Mouse (Mus musculus): ENCODE data around the gene Slc45a2. TPM values are rescaled to one million over a fixed set of nuclear protein-coding genes. Genes with fewer than 3 reads are reported as not detected.

Gene Slc45a2
- polyA plus RNA-seq, 1 experiment: 0.37 TPM

GRCm38 (mm10) chr15:10956706-10957105 lies 43.8 kb upstream of the Slc45a2 start:
- no peak overlapping the region for H3K27ac ChIP-seq (ENCODE audit: insufficient read depth, low read length)
- H3K27me3 ChIP-seq (ENCODE audit: control insufficient read depth, insufficient read depth, low read length): no peaks in the 10 kb centered on the region
- no peaks in the 10 kb centered on the region for H3K36me3 ChIP-seq (ENCODE audit: control insufficient read depth, insufficient read depth, low read length)
- TF ChIP-seq CTCF (IDR thresholded peaks at IDR 0.05; ENCODE audit: extremely low read depth, insufficient read depth, insufficient read length, insufficient replicate concordance): no peak
- TF ChIP-seq POLR2A (IDR thresholded peaks at IDR 0.05; ENCODE audit: low read depth, low read length): no peak
- no peak overlapping the region for H3K4me3 ChIP-seq (ENCODE audit: extremely low read depth, insufficient read depth, insufficient read length)
- no peaks in the 10 kb centered on the region for H3K4me1 ChIP-seq (ENCODE audit: control insufficient read depth, insufficient read depth, insufficient read length)
- WGBS: 71% methylated on average over 3 of the region's 3 CpGs
- DNase-seq (ENCODE audit: low read depth in 1 of 2, low spot score in 2 of 2): no peak

- Histone ChIP-seq H3K27ac (ENCODE audit: insufficient read depth, low read length) (no peak overlapping the region), H3K4me1 (ENCODE audit: control insufficient read depth, insufficient read depth, insufficient read length) (no peaks in the 10 kb centered on the region), H3K4me3 (ENCODE audit: extremely low read depth, insufficient read depth, insufficient read length) (no peak overlapping the region), H3K36me3 (ENCODE audit: control insufficient read depth, insufficient read depth, low read length) (no peaks in the 10 kb centered on the region), H3K27me3 (ENCODE audit: control insufficient read depth, insufficient read depth, low read length) (no peaks in the 10 kb centered on the region)
- no peak for DNase-seq (ENCODE audit: low read depth in 1 of 2, low spot score in 2 of 2)
- no peak for TF ChIP-seq POLR2A (IDR thresholded peaks at IDR 0.05; ENCODE audit: low read depth, low read length)
- TF ChIP-seq CTCF (IDR thresholded peaks at IDR 0.05; ENCODE audit: extremely low read depth, insufficient read depth, insufficient read length, insufficient replicate concordance): no peak
- 94% methylated on average over 15 of the region's 15 CpGs for WGBS
Observed at GRCm38 (mm10) chr15:10959277-10960026, 41.1 kb upstream of the Slc45a2 start.

- no peaks in the 10 kb centered on the region for H3K4me1 ChIP-seq (ENCODE audit: control insufficient read depth, insufficient read depth, insufficient read length)
- TF ChIP-seq POLR2A (IDR thresholded peaks at IDR 0.05; ENCODE audit: low read depth, low read length): no peak
- no peak for DNase-seq (ENCODE audit: low read depth in 1 of 2, low spot score in 2 of 2)
- no peaks in the 10 kb centered on the region for H3K36me3 ChIP-seq (ENCODE audit: control insufficient read depth, insufficient read depth, low read length)
- H3K4me3 ChIP-seq (ENCODE audit: extremely low read depth, insufficient read depth, insufficient read length): no peak overlapping the region
- no peak overlapping the region for H3K27ac ChIP-seq (ENCODE audit: insufficient read depth, low read length)
- WGBS: 88% methylated on average over 5 of the region's 5 CpGs
- no peaks in the 10 kb centered on the region for H3K27me3 ChIP-seq (ENCODE audit: control insufficient read depth, insufficient read depth, low read length)
Observed at GRCm38 (mm10) chr15:10960267-10960666, 40.3 kb upstream of the Slc45a2 start.

- 87% methylated on average over 2 of the region's 2 CpGs for WGBS
- DNase-seq (ENCODE audit: low read depth in 1 of 2, low spot score in 2 of 2): no peak
- Histone ChIP-seq H3K4me1 (ENCODE audit: control insufficient read depth, insufficient read depth, insufficient read length) (no peaks in the 10 kb centered on the region), H3K27me3 (ENCODE audit: control insufficient read depth, insufficient read depth, low read length) (no peaks in the 10 kb centered on the region), H3K4me3 (ENCODE audit: extremely low read depth, insufficient read depth, insufficient read length) (no peak overlapping the region), H3K36me3 (ENCODE audit: control insufficient read depth, insufficient read depth, low read length) (no peaks in the 10 kb centered on the region), H3K27ac (ENCODE audit: insufficient read depth, low read length) (no peak overlapping the region)
- TF ChIP-seq POLR2A (IDR thresholded peaks at IDR 0.05; ENCODE audit: low read depth, low read length): no peak
- no peak for TF ChIP-seq CTCF (IDR thresholded peaks at IDR 0.05; ENCODE audit: extremely low read depth, insufficient read depth, insufficient read length, insufficient replicate concordance)
Observed at GRCm38 (mm10) chr15:10962601-10963000, 37.9 kb upstream of the Slc45a2 start.

- Histone ChIP-seq H3K27ac (ENCODE audit: insufficient read depth, low read length) (no peak overlapping the region), H3K27me3 (ENCODE audit: control insufficient read depth, insufficient read depth, low read length) (no peaks in the 10 kb centered on the region), H3K4me1 (ENCODE audit: control insufficient read depth, insufficient read depth, insufficient read length) (no peaks in the 10 kb centered on the region), H3K4me3 (ENCODE audit: extremely low read depth, insufficient read depth, insufficient read length) (no peak overlapping the region), H3K36me3 (ENCODE audit: control insufficient read depth, insufficient read depth, low read length) (no peaks in the 10 kb centered on the region)
- DNase-seq (ENCODE audit: low read depth in 1 of 2, low spot score in 2 of 2): no peak
- TF ChIP-seq CTCF (IDR thresholded peaks at IDR 0.05; ENCODE audit: extremely low read depth, insufficient read depth, insufficient read length, insufficient replicate concordance): no peak
- TF ChIP-seq POLR2A (IDR thresholded peaks at IDR 0.05; ENCODE audit: low read depth, low read length): no peak
- WGBS: 84% methylated on average over 3 of the region's 3 CpGs
Observed at GRCm38 (mm10) chr15:10969439-10969838, 31.1 kb upstream of the Slc45a2 start.

- H3K36me3 ChIP-seq (ENCODE audit: control insufficient read depth, insufficient read depth, low read length): no peaks in the 10 kb centered on the region
- H3K27ac ChIP-seq (ENCODE audit: insufficient read depth, low read length): no peak overlapping the region
- DNase-seq (ENCODE audit: low read depth in 1 of 2, low spot score in 2 of 2): no peak
- no peak for TF ChIP-seq CTCF (IDR thresholded peaks at IDR 0.05; ENCODE audit: extremely low read depth, insufficient read depth, insufficient read length, insufficient replicate concordance)
- TF ChIP-seq POLR2A (IDR thresholded peaks at IDR 0.05; ENCODE audit: low read depth, low read length): no peak
- H3K27me3 ChIP-seq (ENCODE audit: control insufficient read depth, insufficient read depth, low read length): no peaks in the 10 kb centered on the region
- no peaks in the 10 kb centered on the region for H3K4me1 ChIP-seq (ENCODE audit: control insufficient read depth, insufficient read depth, insufficient read length)
- no peak overlapping the region for H3K4me3 ChIP-seq (ENCODE audit: extremely low read depth, insufficient read depth, insufficient read length)
- 86% methylated on average over 5 of the region's 5 CpGs for WGBS
Observed at GRCm38 (mm10) chr15:10970777-10971176, 29.7 kb upstream of the Slc45a2 start.

GRCm38 (mm10) chr15:10977151-10977550 lies 23.4 kb upstream of the Slc45a2 start:
- no peak overlapping the region for H3K27ac ChIP-seq (ENCODE audit: insufficient read depth, low read length)
- no peaks in the 10 kb centered on the region for H3K27me3 ChIP-seq (ENCODE audit: control insufficient read depth, insufficient read depth, low read length)
- no peaks in the 10 kb centered on the region for H3K36me3 ChIP-seq (ENCODE audit: control insufficient read depth, insufficient read depth, low read length)
- DNase-seq (ENCODE audit: low read depth in 1 of 2, low spot score in 2 of 2): no peak
- H3K4me1 ChIP-seq (ENCODE audit: control insufficient read depth, insufficient read depth, insufficient read length): peaks cover 2% of the 10 kb centered on the region; the same call in 1 of the 2 replicates
- H3K4me3 ChIP-seq (ENCODE audit: extremely low read depth, insufficient read depth, insufficient read length): no peak overlapping the region
- no peak for TF ChIP-seq CTCF (IDR thresholded peaks at IDR 0.05; ENCODE audit: extremely low read depth, insufficient read depth, insufficient read length, insufficient replicate concordance)
- no peak for TF ChIP-seq POLR2A (IDR thresholded peaks at IDR 0.05; ENCODE audit: low read depth, low read length)
